Mouse (Mus musculus) bone marrow, adult 2 months (tissue): ENCODE data around the gene Slc25a47. TPM values are rescaled to one million over a fixed set of nuclear protein-coding genes. Genes with fewer than 3 reads are reported as not detected.
A peak's percentile ranks its signal among the peaks of the same experiment; 100 is the strongest.

Experiments used
- H3K27ac ChIP-seq: fragments of 200-500 bp; 2 replicates; pipeline ENCODE4 v1.5.1; 2012; ENCODE audit warnings: low read depth, mild to moderate bottlenecking, control low read depth, inconsistent platforms, low read length; ENCODE audit not compliant: control insufficient read depth, poor library complexity, insufficient read depth
- H3K4me1 ChIP-seq: fragments of 200-500 bp; 2 replicates; pipeline ENCODE4 v1.6.1; 2011; ENCODE audit warnings: low read length; ENCODE audit not compliant: control insufficient read depth, insufficient read depth
- H3K4me3 ChIP-seq: fragments of 200-500 bp; replicated peaks from 2 replicates; pipeline ENCODE3; 2011; ENCODE audit warnings: mild to moderate bottlenecking, low read depth, low read length, control low read depth; ENCODE audit not compliant: control insufficient read depth
- CTCF ChIP-seq: fragments of 200-500 bp; IDR thresholded peaks from 2 replicates; pipeline ENCODE4 v1.5.1; 2011; ENCODE audit warnings: low read length, control low read depth; ENCODE audit not compliant: control insufficient read depth, insufficient read depth
- POLR2A ChIP-seq: fragments of 200-500 bp; IDR thresholded peaks from 2 replicates; pipeline ENCODE4 v1.6.1; 2011; ENCODE audit warnings: low read depth, mild to moderate bottlenecking, control low read depth, low read length, borderline replicate concordance; ENCODE audit not compliant: control insufficient read depth
- WGBS: fragments of 180-500 bp; shearing (Covaris S2); methylation state at CpG from one replicate; pipeline ENCODE4 v1.1.7; 2018; 5-methylcytosine and 5-hydroxymethylcytosine counted together
- polyA plus RNA-seq: library from polyadenylated mRNA; stranded (reverse); fragments of >200 nt; gene quantifications from 2 replicates; pipeline ENCODE4 v1.2.4, GENCODE M21; 2011; ENCODE audit warnings: low replicate concordance; ENCODE audit not compliant: missing spikeins, insufficient read depth, insufficient read length

The Slc25a47 gene
- polyA plus RNA-seq, 1 experiment = 7.1 TPM

DNA sequence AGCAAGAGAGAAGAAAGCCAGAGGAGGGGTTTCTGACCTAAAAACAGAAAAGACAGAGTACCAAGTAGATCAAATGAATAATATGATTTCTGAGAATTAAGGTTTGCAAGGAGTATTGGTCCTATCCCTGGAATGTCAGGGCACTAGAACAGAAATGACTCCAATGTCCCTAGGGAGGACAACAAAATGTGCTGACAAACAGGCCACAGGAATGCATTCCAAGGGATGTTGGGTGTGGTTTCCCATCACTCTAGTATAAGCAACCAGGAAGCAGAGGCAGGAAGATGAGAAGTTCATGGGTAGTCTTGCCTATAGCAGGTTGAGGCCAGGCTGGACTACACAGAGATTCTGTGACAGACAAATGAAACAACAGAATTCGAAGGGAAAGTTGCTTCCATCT, 50.1 kb downstream of the Slc25a47 start:
- WGBS = 86% methylated on average over 1 of the region's 1 CpGs
- no peaks in the 10 kb centered on the region for H3K4me1 ChIP-seq

DNA sequence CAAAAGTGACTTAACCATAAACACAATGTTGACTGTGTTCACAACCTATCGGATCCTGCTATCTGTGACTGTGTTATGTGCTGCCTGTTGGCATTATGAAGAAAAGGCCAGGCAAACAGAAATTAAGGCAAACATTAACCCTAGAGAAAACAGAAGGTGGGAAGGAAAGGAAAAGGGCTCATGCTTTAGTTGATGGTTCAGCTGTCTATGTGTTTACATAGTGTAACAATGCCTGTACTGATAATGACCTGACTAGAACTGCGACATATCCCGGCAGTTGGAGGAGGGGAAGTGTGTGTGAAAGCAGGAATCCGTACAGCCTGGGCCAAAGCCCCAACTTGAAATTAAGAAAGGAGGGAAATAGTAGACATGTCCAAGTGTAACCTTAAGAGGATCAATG, 51.2 kb downstream of the Slc25a47 start:
- H3K27ac ChIP-seq = no peak overlapping the region
- 83% methylated on average over 4 of the region's 4 CpGs for WGBS
- H3K4me1 ChIP-seq = no peaks in the 10 kb centered on the region
- TF ChIP-seq CTCF (no peak), POLR2A (no peak)
- H3K4me3 ChIP-seq = no peak overlapping the region

More for the DNA sequence above, 50.1 kb downstream of the Slc25a47 start:
- Histone ChIP-seq H3K27ac (no peak overlapping the region), H3K4me3 (no peak overlapping the region)
- TF ChIP-seq CTCF (no peak), POLR2A (no peak)

DNA sequence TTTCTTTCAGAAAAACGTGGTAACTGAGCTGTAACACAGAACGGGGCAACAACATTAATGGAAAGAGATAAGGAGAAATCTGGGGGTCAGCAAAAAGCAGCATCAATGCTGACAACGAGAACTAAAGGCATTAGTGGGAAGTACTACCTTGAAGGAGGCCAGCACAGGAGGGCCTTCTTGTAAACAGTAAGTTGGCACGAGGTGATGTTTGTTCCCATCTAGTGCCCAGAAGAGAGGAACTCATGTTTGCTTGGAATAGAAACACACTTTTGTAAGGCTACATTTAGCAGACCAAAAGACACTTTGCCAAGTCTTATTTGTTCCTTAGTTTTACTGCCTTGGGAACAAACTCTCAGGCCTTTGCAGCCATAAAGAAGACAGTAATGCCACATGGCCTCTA, 52.8 kb downstream of the Slc25a47 start:
- no peak overlapping the region for H3K27ac ChIP-seq
- WGBS = 50% methylated on average over 4 of the region's 4 CpGs
- no peak overlapping the region for H3K4me3 ChIP-seq
- TF ChIP-seq CTCF (no peak), POLR2A (no peak)
- H3K4me1 ChIP-seq = peaks cover 3% of the 10 kb centered on the region; the same call in 1 of the 2 replicates

DNA sequence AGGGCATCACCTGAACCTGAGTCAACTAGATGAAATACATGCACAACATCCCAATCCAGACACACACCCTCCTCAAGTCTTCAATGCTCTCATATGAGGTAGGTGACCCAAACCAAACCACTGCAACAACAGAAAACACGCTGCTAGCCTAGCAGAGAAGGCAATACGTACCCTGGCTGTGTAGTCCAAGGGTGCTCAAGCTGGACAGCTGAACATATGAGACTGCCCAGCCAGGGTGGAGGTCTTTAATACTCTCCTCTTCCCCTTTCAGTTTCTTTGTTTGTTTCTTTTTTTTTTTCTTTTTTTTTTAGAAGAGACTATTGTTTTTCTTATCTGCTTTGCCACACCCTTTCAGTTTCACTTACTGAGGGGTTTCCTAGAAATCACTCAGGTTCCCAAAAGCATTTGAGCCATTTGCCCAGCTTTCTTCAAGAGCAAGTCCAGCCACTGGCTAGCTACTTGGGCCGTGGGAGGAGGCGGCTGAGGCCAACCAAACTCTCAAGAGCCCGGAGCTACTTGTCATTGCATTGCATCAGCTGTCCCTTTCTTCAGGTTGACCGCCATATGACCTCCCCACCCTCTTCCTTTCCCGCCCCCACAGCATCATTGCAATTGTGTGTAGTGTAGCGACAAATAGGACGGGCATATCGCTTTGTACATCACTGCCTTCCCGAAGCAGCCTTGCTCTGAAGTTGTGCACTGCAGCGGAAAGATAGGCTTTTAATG, 57.3 kb downstream of the Slc25a47 start, which contains the start of gene Wdr25:
Gene Wdr25, plus strand, starts transcription at position 643 of the 726 bp plus-strand sequence.
- peak within 1 kb of the TSS; percentile 20; the same call in 1 of the 2 replicates for H3K27ac ChIP-seq
- peaks cover 3% of the 10 kb centered on the region; the same call in 1 of the 2 replicates for H3K4me1 ChIP-seq
- H3K4me3 ChIP-seq = peak within 1 kb of the TSS; percentile 81
- 12% methylated on average over 12 of the region's 12 CpGs for WGBS
- TF ChIP-seq CTCF (no peak), POLR2A (no peak)

DNA sequence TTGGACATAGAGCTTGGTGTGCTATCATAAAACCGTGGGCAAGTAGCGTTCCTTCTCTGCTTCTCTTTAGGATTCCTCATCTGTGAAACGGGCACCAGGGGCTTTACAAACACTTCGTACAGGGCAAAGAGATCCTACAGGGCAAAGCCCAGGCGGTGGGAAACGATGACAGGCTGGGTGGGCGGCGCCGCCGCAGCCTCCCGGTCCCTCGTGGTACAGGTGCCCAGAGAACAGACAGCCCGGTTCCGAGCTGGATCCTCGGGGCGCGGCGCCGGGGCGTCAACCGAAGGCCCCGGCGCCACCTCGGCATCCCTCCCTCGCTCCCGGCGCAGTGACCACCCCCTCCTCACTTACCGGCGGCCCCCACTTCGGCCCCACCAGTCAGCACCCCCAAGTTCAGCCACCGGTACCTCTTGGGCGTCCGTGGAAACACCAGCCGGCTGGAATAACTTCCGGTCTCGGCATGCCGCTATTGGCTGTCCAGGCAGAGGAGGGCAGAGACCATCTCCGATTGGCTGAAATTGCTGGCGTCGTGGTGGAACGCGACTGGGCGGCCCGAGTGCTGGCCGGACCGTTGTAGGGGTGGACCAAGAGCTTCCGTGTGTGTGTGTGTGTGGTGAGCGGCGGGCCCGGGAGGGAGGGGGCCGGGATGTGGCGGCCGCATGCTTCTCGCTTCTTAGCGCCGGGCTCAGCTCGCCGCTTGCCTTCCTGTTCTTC, 58.0 kb downstream of the Slc25a47 start, which contains the start of gene Wars:
Gene Wars, minus strand, starts transcription at position 460 of the 717 bp plus-strand sequence.
- TF ChIP-seq CTCF (no peak), POLR2A (peak; percentile 84; the same call in 1 of the 2 replicates)
- H3K4me1 ChIP-seq = peaks cover 3% of the 10 kb centered on the region; the same call in 1 of the 2 replicates
- WGBS = under 1% methylated on average over 58 of the region's 58 CpGs
- H3K27ac ChIP-seq = peak within 1 kb of the TSS; percentile 20; the same call in 1 of the 2 replicates
- H3K4me3 ChIP-seq = peak within 1 kb of the TSS; percentile 81

DNA sequence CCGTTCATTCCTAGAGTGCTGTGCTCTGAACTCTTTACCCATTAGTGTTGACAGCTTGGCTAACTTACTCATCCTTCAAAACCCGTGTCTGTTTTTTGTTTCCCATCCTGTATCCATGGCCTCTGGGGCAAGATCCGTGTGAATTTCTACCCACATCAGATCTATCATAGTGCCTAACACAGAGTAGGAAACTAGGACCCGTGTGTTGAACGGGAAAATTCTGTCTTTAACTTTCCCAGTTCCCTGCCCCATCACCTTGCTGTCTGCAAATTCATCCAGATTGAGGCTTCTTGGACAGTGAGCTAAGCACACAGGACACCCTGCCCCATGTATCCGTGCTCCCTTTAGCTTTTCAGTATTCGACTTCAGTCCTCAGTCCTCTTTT, 58.6 kb downstream of the Slc25a47 start:
- WGBS = under 1% methylated on average over 7 of the region's 7 CpGs
- TF ChIP-seq POLR2A (no peak), CTCF (no peak)
- Histone ChIP-seq H3K27ac (no peak overlapping the region), H3K4me3 (peak overlapping the region; percentile 81), H3K4me1 (peaks cover 3% of the 10 kb centered on the region; the same call in 1 of the 2 replicates)

- WGBS = 48% methylated on average over 3 of the region's 3 CpGs
- Histone ChIP-seq H3K4me1 (peaks cover 3% of the 10 kb centered on the region; the same call in 1 of the 2 replicates), H3K4me3 (no peak overlapping the region), H3K27ac (no peak overlapping the region)
- TF ChIP-seq POLR2A (no peak), CTCF (peak; percentile 40)
Observed at GRCm38 (mm10) chr12:108896006-108896405, 60.2 kb downstream of the Slc25a47 start.

DNA sequence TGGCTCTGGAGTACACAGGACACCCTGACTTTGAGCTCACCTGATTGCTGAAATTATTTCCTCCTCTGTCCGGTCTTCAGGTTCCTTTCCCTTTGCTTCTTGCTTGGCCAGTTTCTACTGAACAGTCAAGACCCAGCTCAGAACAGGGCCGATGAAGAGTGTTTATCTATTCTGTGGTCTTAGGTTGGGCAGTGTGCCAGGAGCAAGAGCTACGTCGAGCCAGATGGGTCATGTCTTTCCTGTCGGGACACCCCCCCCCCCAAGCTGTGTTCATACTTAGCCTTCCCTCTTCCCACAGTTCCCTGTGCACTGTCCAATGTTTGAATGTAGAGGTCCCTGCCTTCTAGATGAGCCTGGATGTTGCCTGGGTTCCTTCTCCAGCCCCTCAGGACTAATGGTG, 65.5 kb downstream of the Slc25a47 start:
- no peaks in the 10 kb centered on the region for H3K4me1 ChIP-seq
- WGBS = 24% methylated on average over 5 of the region's 5 CpGs
- H3K27ac ChIP-seq = no peak overlapping the region
- TF ChIP-seq POLR2A (no peak), CTCF (no peak)
- H3K4me3 ChIP-seq = no peak overlapping the region
